Mouse (Mus musculus): ENCODE data around the gene Gm47985.
"Not testable (repeated sequence)": the region's sequence is repeated elsewhere in the genome, so short reads cannot be mapped to it uniquely, and the experiment has no call there.

Gm47985 gene

GRCm38 (mm10) chr1:151182266-151182665, at the start of gene Gm47985:
Gm47985 (plus strand) TSS chr1:151182537.
- DNase-seq (ENCODE audit: low spot score) = not testable (repeated sequence)

DNA sequence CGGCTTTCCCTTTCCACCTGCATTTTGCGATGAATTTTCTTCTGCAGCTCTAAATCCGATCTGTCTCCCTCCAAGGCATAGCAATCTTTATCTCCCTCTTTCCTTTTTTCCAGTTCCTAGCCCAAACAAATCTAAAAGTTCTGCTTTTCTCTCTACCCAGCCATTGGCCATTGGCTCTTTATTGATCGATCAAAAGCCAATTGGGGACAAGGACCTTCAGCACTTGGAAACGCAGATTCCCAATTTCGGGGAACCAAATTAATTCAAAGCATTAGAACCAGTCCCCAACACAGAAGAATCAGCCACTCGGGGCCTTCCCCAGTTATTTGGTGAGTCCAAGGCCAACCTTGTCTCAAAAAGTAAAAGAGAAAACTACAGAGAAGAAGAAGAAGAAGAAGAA, 49.7 kb upstream of the Gm47985 start:
- no peak for DNase-seq (ENCODE audit: low spot score)

- DNase-seq (ENCODE audit: low spot score) = no peak
Observed at GRCm38 (mm10) chr1:151138388-151138787, 43.9 kb upstream of the Gm47985 start.

GRCm38 (mm10) chr1:151140956-151141355, 41.4 kb upstream of the Gm47985 start:
- DNase-seq (ENCODE audit: low spot score) = no peak

GRCm38 (mm10) chr1:151144471-151145146, 37.7 kb upstream of the Gm47985 start:
- no peak for DNase-seq (ENCODE audit: low spot score)

DNA sequence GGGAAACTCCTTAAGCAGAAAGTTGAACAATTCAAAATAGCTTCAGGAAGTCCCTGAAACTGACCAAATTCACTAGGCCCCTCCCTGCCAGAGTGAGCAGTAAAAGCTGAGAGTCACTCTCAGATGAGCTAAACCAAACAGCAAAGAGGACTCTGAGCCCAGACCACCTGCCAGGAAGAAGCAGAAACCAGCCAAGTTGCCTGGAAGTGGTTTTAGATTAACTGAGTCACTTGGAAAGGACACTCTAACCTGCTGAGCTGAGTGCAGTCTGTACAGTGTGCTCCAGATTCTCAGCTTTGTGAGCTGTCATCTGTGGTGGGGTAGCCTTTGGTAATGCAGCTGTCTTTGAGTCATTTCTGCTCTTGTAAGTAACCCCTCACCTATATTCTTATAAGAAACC, 34.5 kb upstream of the Gm47985 start:
- no peak for DNase-seq (ENCODE audit: low spot score)

- DNase-seq (ENCODE audit: low spot score) = no peak
Observed at GRCm38 (mm10) chr1:151150211-151150610, 32.1 kb upstream of the Gm47985 start.

DNA sequence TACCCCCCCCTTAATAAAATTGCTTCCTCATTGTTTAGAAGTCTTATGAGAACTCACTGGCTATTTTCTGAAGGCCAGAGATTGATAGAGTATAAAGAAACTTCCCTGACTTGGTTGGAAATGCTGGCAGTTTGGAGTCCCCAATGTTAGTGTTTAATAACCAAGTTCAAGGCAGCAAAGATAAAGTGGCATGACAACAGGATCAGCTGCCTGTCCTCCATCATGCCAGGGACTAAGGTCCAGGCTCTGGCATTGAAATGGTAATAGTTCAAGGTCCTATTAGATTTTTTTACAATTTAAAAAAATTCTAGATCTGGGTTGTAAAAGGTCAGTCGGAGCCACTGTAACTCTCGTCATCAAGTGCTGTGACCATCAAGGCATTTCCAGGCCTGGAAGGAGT, 31.2 kb upstream of the Gm47985 start:
- no peak for DNase-seq (ENCODE audit: low spot score)

DNA sequence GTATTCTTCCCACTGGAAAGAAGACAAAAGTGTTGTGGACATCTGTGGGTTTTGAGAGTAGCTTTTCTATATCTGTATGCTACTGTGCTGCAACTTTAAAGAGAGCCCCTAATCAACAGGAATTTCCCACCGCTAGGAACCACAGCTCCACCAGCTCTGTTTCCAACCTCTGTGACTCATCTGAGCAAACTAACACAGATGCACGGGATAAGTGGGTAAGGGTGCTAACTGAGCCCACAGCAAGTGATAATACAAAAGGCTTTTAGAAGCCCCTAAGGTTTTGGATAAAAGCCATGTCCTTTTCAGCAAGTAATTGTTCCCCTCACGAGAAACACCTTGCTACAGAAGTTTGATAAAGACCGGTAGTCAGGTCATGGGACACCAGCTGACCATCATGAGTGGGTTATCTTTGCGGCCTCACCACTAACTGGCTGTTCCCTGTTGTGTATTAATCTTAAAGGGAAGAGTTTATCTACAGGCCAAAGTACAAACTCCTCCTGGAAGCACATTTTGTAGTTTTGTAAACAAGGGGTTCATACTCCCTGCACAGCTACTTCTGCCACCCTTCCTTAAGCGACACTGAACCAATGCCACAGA, 29.2 kb upstream of the Gm47985 start:
- no peak for DNase-seq (ENCODE audit: low spot score)

GRCm38 (mm10) chr1:151154131-151154530, 28.2 kb upstream of the Gm47985 start:
- not testable (repeated sequence) for DNase-seq (ENCODE audit: low spot score)

DNA sequence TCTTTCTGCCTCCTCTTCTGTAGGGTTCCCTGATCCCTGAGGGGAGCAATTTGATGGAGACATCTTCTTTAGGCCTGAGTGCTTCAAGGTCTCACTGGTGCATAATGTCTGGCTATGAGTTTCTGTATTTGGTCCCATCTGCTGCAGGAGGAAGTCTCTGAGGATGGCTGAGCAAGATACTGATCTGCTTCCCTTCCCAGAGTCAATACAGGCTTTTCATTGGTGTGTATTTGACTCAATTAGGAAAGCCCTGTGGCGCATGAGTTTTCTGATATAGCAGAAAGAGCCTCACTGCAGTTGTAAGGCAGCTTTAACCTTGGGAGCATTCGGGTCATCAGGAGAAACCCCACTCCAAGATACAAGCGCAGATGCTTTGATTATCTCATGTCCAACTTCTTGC, 26.2 kb upstream of the Gm47985 start:
- DNase-seq (ENCODE audit: low spot score) = no peak

DNA sequence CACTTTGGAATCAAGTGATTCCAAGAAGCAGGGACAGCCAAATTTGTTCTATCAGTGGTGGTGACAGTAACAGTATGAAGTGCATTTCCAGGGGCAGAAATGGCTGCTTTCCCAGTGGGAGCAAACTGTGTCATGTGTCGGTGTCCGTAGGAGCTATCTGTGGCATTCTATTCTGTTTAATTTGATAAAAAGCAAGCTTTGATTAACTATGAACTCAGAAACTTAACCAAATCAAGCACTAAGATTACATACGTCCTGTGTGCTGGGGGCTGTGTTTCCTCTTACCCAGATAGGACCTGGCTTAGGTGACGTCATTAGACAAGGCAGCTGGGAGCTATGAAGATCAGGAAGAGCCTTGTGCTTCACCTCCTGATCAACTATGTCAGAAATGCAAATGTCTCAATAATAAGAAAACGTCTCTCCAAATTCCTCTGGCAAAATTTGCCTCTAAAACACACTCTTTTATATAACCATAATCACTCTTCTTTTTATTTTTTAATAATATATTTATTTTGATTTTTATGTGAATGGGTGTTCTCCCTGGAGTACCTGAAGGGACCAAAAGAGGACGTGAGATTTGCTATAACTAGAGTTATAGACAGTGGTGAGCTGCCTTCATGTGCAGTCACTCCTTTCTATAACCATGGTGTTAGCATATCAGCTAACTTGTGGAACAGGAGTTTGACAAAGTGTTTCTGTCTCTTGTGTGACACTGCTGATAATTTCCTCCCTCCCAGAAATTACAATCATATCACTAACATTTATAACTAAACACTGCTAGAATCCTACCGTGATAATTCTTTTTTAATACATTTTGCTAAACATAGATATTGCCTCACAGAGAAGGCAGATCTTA, 25.3 kb upstream of the Gm47985 start:
- DNase-seq (ENCODE audit: low spot score) = no peak

- DNase-seq (ENCODE audit: low spot score) = no peak
Observed at GRCm38 (mm10) chr1:151157963-151158856, 24.1 kb upstream of the Gm47985 start.

GRCm38 (mm10) chr1:151158857-151159510, 23.4 kb upstream of the Gm47985 start:
- DNase-seq (ENCODE audit: low spot score) = no peak

DNA sequence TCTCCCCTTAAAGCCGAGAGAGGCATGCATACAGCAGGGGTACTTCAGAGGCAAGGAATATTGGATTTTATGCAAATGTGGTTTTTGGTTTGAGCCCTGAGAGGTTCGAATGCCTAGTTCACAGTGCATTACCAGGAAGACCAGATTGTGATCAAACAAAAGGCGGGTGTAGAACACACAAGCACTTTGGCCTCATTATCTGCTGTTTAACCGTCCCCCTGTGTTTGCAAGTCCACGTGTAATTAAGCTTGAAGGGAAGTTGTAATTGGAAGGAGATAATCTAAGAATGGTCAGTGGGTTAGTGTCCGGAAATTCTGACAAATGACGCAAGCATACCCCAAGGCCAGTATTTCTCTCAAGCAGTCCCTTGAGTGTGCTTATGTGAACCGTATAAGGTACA, 16.3 kb upstream of the Gm47985 start:
- no peak for DNase-seq (ENCODE audit: low spot score)

DNA sequence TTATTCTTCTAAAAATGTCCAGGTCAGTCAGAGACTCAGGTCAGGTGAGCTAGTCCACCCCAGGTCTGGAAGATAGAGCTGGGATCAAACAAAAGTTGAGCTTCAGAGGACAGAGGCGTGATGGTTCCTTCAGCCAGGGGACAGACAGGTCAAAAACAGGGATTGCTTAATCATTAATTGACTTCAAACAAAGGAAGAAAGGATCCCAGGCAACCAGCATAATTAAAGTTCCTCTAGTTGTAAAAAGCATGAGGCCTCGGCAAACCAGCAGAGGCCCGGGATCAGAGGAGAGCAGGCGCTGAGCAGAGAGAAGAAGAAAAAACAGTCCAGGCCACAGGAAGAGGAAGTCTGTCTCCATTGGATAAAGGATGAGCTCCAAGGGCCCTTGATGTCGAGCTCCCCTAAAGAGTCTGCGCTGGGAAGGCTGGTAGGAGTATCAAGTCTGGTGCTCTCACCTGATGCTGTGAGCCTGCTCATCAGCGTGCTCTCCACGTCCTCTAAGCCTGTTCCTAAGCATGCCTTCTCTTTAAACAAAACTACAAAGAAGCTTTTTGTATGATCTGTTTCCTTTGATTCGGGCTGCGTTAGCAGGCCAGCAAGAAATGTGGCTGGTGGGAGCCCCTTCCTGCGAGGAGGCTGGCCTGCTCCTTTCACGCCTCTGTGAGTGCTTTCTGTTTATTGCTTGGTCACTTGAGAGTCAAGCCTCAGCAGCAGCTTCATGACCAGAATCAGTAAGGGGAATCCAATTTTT, 14.9 kb upstream of the Gm47985 start:
- DNase-seq (ENCODE audit: low spot score) = no peak

DNA sequence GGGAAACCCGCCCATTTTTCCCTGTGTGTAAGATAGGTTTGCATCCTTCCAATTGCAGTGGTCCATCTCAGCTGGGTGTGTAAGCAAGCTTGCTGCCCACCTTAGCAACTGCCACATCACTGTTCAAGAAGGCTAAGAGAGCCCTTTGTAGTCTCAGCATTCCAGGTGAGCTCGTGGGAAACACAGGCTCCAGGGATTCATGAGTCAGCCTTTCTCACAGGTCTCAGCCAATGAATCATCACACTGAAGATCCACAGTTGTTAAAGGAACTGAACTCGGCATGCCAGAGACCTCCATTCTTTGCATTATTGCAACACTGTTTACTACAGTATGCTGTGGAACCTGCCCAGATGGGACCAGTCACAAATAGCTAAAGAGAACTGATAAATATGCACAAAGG, 13.7 kb upstream of the Gm47985 start:
- DNase-seq (ENCODE audit: low spot score) = no peak

- DNase-seq (ENCODE audit: low spot score) = no peak
Observed at GRCm38 (mm10) chr1:151171572-151172461, 10.5 kb upstream of the Gm47985 start.

- no peak for DNase-seq (ENCODE audit: low spot score)
Observed at GRCm38 (mm10) chr1:151177030-151177936, 5.1 kb upstream of the Gm47985 start.

Measured in ovary, postnatal 14 days (tissue).